Mouse (Mus musculus): ENCODE results near the gene Fam240b. TPM values are rescaled to one million over a fixed set of nuclear protein-coding genes. Genes with fewer than 3 reads are reported as not detected.
A peak's percentile ranks its signal among the peaks of the same experiment; 100 is the strongest.

Gene Fam240b
- polyA plus RNA-seq, 1 experiment from 2014 or later: not detected

- Histone ChIP-seq H3K27ac (no peak overlapping the region), H3K9me3 (no peaks in the 10 kb centered on the region), H3K36me3 (peaks cover 17% of the 10 kb centered on the region), H3K4me3 (no peak overlapping the region), H3K27me3 (no peaks in the 10 kb centered on the region), H3K4me1 (peaks cover 5% of the 10 kb centered on the region; the same call in 1 of the 2 replicates), H3K4me2 (no peak overlapping the region), H3K9ac (no peak overlapping the region)
- WGBS: 51% methylated on average over 7 of the region's 7 CpGs
- no peak for ATAC-seq (ENCODE audit: insufficient number of reproducible peaks, low FRiP score, low TSS enrichment, low read depth)
Observed at GRCm38 (mm10) chr13:64437801-64438200, 59.8 kb downstream of the Fam240b start.

GRCm38 (mm10) chr13:64432017-64432995 lies 65.3 kb downstream of the Fam240b start, which contains the start of gene Cdk20:
Cdk20 (plus strand) TSS chr13:64432314.
- H3K4me2 ChIP-seq: peak within 1 kb of the TSS; percentile 81
- H3K27me3 ChIP-seq: no peaks in the 10 kb centered on the region
- H3K27ac ChIP-seq: peak within 1 kb of the TSS; percentile 93
- H3K4me1 ChIP-seq: peaks cover 13% of the 10 kb centered on the region
- peak within 1 kb of the TSS; percentile 76 for H3K4me3 ChIP-seq
- peaks cover 4% of the 10 kb centered on the region for H3K36me3 ChIP-seq
- no peaks in the 10 kb centered on the region for H3K9me3 ChIP-seq
- peak; percentile 99 for ATAC-seq (ENCODE audit: insufficient number of reproducible peaks, low FRiP score, low TSS enrichment, low read depth)
- H3K9ac ChIP-seq: peak within 1 kb of the TSS; percentile 58
- under 1% methylated on average over 57 of the region's 57 CpGs for WGBS

Other genes starting within 250 kb of the Fam240b start
- gene Cdc14b, start 222.5 kb downstream of the Fam240b start, polyA plus RNA-seq (2015; fragmentation: Nextera tagmentation; extraction: Ambion mirVana): 11.3 and 12.7 TPM in 2 replicates
- gene Aaed1, start 185.1 kb downstream of the Fam240b start, polyA plus RNA-seq (2015; fragmentation: Nextera tagmentation; extraction: Ambion mirVana): 44.8 and 46.3 TPM in 2 replicates
- 242 and 254 TPM in 2 replicates for gene Ctsl, start 126.9 kb downstream of the Fam240b start, polyA plus RNA-seq (2015; fragmentation: Nextera tagmentation; extraction: Ambion mirVana)
- 13.7 and 16.8 TPM in 2 replicates for gene Cdk20, start 65.5 kb downstream of the Fam240b start, polyA plus RNA-seq (2015; fragmentation: Nextera tagmentation; extraction: Ambion mirVana)

Measured in limb, embryonic 15.5 days (tissue).